9 mouse cellular contexts compared by ENCODE assay signal in genomic region chr9:44182260-44182659, GRCm38 (mm10). TPM values are rescaled to one million over a fixed set of nuclear protein-coding genes. Genes with fewer than 3 reads are reported as not detected.
DNase-seq lines count a peak whose midpoint lies in the region; ATAC-seq and TF ChIP-seq lines count a peak whose summit lies in the region.
"Had no signal": no experiment of that assay in that cellular context is flagged by ENCODE, and none has a peak within 500 bp of the region (broad histone marks: within the 10 kb centered on the region; RNA-seq: fewer than 3 reads in every experiment).

No protein-coding gene starts in this region.

- peak; percentile 53 for ATAC-seq in heart, postnatal 0 days (ENCODE audit: insufficient read depth, low read depth)

- H3K4me3 ChIP-seq in heart, embryonic 10.5 days: no peak overlapping the region
- H3K4me3 ChIP-seq in heart, postnatal 0 days (ENCODE audit: low read depth, low read length): no peak overlapping the region

- peak; percentile 91 for DNase-seq in heart, adult 11 months
- no peak for DNase-seq in heart, embryonic 10.5 days (ENCODE audit: low spot score)
- DNase-seq in 416B (ENCODE audit: low read depth): peak; percentile 79
- peak; percentile 26 for DNase-seq in adipocyte (ENCODE audit: low spot score)
- peak; percentile 39 for DNase-seq in heart, postnatal 0 days (ENCODE audit: low spot score)
- DNase-seq in lung, postnatal 4 days: peak; percentile 41 to 72
- no peak for DNase-seq in neural tube, embryonic 10.5 days (ENCODE audit: extremely low spot score, low spot score)
- DNase-seq in layer of hippocampus, adult 18-20 months (ENCODE audit: low spot score in 2 of 2): no peak

- TF ChIP-seq CTCF in heart, postnatal 0 days (IDR thresholded peaks at IDR 0.05; ENCODE audit: low read depth): peak; percentile 63

- H3K9me3 ChIP-seq in heart, embryonic 10.5 days: no peaks in the 10 kb centered on the region
- H3K9me3 ChIP-seq in heart, postnatal 0 days (replicated peaks; ENCODE audit: control insufficient read depth, low read length): no peaks in the 10 kb centered on the region

- no peak overlapping the region for H3K9ac ChIP-seq in heart, postnatal 0 days (replicated peaks; ENCODE audit: low read depth, low read length)

- TF ChIP-seq EP300 in heart, postnatal 0 days (IDR thresholded peaks at IDR 0.05; ENCODE audit: low read depth): no peak

- 92% methylated on average over 3 of the region's 3 CpGs for WGBS in heart, embryonic 10.5 days
- WGBS in heart, postnatal 0 days: 85% methylated on average over 3 of the region's 3 CpGs

- H3K4me1 ChIP-seq in heart, embryonic 10.5 days: peaks cover 25% of the 10 kb centered on the region
- peaks cover 30% of the 10 kb centered on the region for H3K4me1 ChIP-seq in heart, postnatal 0 days (ENCODE audit: control insufficient read depth, insufficient read depth)

- H3K27me3 ChIP-seq in heart, embryonic 10.5 days (ENCODE audit: insufficient read depth, poor library complexity, severe bottlenecking): no peaks in the 10 kb centered on the region
- H3K27me3 ChIP-seq in heart, postnatal 0 days (ENCODE audit: control insufficient read depth, insufficient read depth, low read length): no peaks in the 10 kb centered on the region

- no peak overlapping the region; the same call in 1 of the 2 replicates for H3K4me2 ChIP-seq in heart, postnatal 0 days (ENCODE audit: low read depth, low read length)

- no peak overlapping the region for H3K27ac ChIP-seq in heart, embryonic 10.5 days
- peak overlapping the region; percentile 69 for H3K27ac ChIP-seq in heart, postnatal 0 days (ENCODE audit: low read depth)

- peaks cover 23% of the 10 kb centered on the region for H3K36me3 ChIP-seq in heart, embryonic 10.5 days
- H3K36me3 ChIP-seq in heart, postnatal 0 days (replicated peaks; ENCODE audit: control insufficient read depth, insufficient read depth, low read length): 0 out of 2 replicates have a peak, but pooled peaks cover 3% of the 10 kb centered on the region

RNA-seq across cellular contexts. Expression of gene Mcam, which starts 48.0 kb away (rescaled TPM):
- 34.6 and 67.0 TPM in 2 replicates for polyA plus RNA-seq in heart, embryonic 10.5 days (2016; fragmentation: Nextera tagmentation; extraction: Ambion mirVana)
- 190 and 209 TPM in 2 replicates for total RNA-seq in heart, postnatal 0 days (2014; rRNA removed; ENCODE audit: low replicate concordance)
- 47.1 and 54.2 TPM in 2 replicates for polyA plus RNA-seq in heart, postnatal 0 days (2015; fragmentation: Nextera tagmentation; extraction: Ambion mirVana)
- 10 to 100 TPM in 1 of 2 experiments, 1 to 10 TPM in 1; 7.9 to 11.3 TPM for total RNA-seq in layer of hippocampus, adult 18-20 months (2021)

RNA-seq across cellular contexts. Expression of gene Cbl, which starts 51.6 kb away (rescaled TPM):
- polyA plus RNA-seq in heart, embryonic 10.5 days (2016; fragmentation: Nextera tagmentation; extraction: Ambion mirVana): 16.2 and 16.3 TPM in 2 replicates
- total RNA-seq in heart, postnatal 0 days (2014; rRNA removed; ENCODE audit: low replicate concordance): 17.6 and 18.6 TPM in 2 replicates
- 4.3 and 5.2 TPM in 2 replicates for polyA plus RNA-seq in heart, postnatal 0 days (2015; fragmentation: Nextera tagmentation; extraction: Ambion mirVana)
- 10 to 100 TPM; 59.8 to 66.3 TPM for total RNA-seq in layer of hippocampus, adult 18-20 months (2021)

RNA-seq across cellular contexts. Expression of gene Ccdc153, which starts 58.2 kb away (rescaled TPM):
- polyA plus RNA-seq in heart, embryonic 10.5 days (2016; fragmentation: Nextera tagmentation; extraction: Ambion mirVana): not detected in 2 replicates
- total RNA-seq in heart, postnatal 0 days (2014; rRNA removed; ENCODE audit: low replicate concordance): not detected in 2 replicates
- polyA plus RNA-seq in heart, postnatal 0 days (2015; fragmentation: Nextera tagmentation; extraction: Ambion mirVana): 2.0 TPM in 1 of 2 replicates, not detected in the other
- 1 to 10 TPM; 4.7 to 6.1 TPM for total RNA-seq in layer of hippocampus, adult 18-20 months (2021)
- polyA plus RNA-seq: intestine, embryonic 14.5 days had no signal

Comparison
In these comparisons a context has a peak if more than half of its experiments do, and no peak if none do; other contexts are left out.
1. DNase-seq: peak in heart, adult 11 months (single experiment), 416B (single experiment), adipocyte (single experiment), heart, postnatal 0 days (single experiment) and lung, postnatal 4 days (2 of 2); none in heart, embryonic 10.5 days (single experiment), neural tube, embryonic 10.5 days (single experiment) and layer of hippocampus, adult 18-20 months (0 of 2).
2. RNA of gene Mcam, which starts 48.0 kb away (total RNA-seq): 190 to 209 TPM in heart, postnatal 0 days; 7.9 to 11.3 TPM in layer of hippocampus, adult 18-20 months; every median in the first group is over 10 times any median in the second.